Mouse (Mus musculus) WW6 (cell line): ENCODE results near the gene Bach2.

Experiments used
- DNase-seq: peaks from one replicate; pipeline ENCODE4 v3.0.0-alpha.2; 2013; ENCODE audit warnings: low read depth, low spot score

Gene Bach2

GRCm38 (mm10) chr4:32482936-32483335 is 244.3 kb downstream of the Bach2 start:
- DNase-seq: no peak

- DNase-seq: no peak
These were observed 247.2 kb downstream of the Bach2 start for GRCm38 (mm10) chr4:32485848-32486247.

- DNase-seq: no peak
These were observed 248.2 kb downstream of the Bach2 start for GRCm38 (mm10) chr4:32486654-32487398.

- no peak for DNase-seq
These were observed 250.6 kb downstream of the Bach2 start for GRCm38 (mm10) chr4:32489186-32489585.

- DNase-seq: no peak
These were observed 252.6 kb downstream of the Bach2 start for GRCm38 (mm10) chr4:32491176-32491575.

- DNase-seq: no peak
These were observed 254.2 kb downstream of the Bach2 start for GRCm38 (mm10) chr4:32492834-32493233.

- no peak for DNase-seq
These were observed 263.2 kb downstream of the Bach2 start for GRCm38 (mm10) chr4:32501780-32502179.

GRCm38 (mm10) chr4:32502181-32502580 is 263.6 kb downstream of the Bach2 start:
- DNase-seq: no peak

- no peak for DNase-seq
These were observed 265.6 kb downstream of the Bach2 start for GRCm38 (mm10) chr4:32504236-32504635.

- no peak for DNase-seq
These were observed 267.8 kb downstream of the Bach2 start for GRCm38 (mm10) chr4:32506306-32506808.

GRCm38 (mm10) chr4:32507041-32507440 is 268.4 kb downstream of the Bach2 start:
- DNase-seq: no peak

GRCm38 (mm10) chr4:32508572-32508971 is 270.0 kb downstream of the Bach2 start:
- DNase-seq: no peak

GRCm38 (mm10) chr4:32508996-32509395 is 270.4 kb downstream of the Bach2 start:
- no peak for DNase-seq

- DNase-seq: no peak
These were observed 271.4 kb downstream of the Bach2 start for GRCm38 (mm10) chr4:32509832-32510612.

- DNase-seq: no peak
These were observed 272.3 kb downstream of the Bach2 start for GRCm38 (mm10) chr4:32510940-32511339.

GRCm38 (mm10) chr4:32516126-32516525 is 277.5 kb downstream of the Bach2 start:
- DNase-seq: no peak

- no peak for DNase-seq
These were observed 280.4 kb downstream of the Bach2 start for GRCm38 (mm10) chr4:32518842-32519578.

GRCm38 (mm10) chr4:32520628-32521360 is 282.2 kb downstream of the Bach2 start:
- no peak for DNase-seq

- no peak for DNase-seq
These were observed 282.7 kb downstream of the Bach2 start for GRCm38 (mm10) chr4:32521361-32521740.

GRCm38 (mm10) chr4:32522013-32522412 is 283.4 kb downstream of the Bach2 start:
- no peak for DNase-seq

GRCm38 (mm10) chr4:32524282-32524681 is 285.7 kb downstream of the Bach2 start:
- no peak for DNase-seq
